Mouse (Mus musculus): ENCODE results near the gene St8sia1. TPM values are rescaled to one million over a fixed set of nuclear protein-coding genes. Genes with fewer than 3 reads are reported as not detected.

St8sia1 gene
- total and polyA plus RNA-seq, 3 experiments: 0.01 TPM; not detected in 2

- Histone ChIP-seq H3K27me3 (ENCODE audit: control insufficient read depth in 1 of 2, insufficient read depth in 2 of 2, low read length in 2 of 2) (no peaks in the 10 kb centered on the region), H3K36me3 (ENCODE audit: control insufficient read depth in 1 of 2, insufficient read depth in 2 of 2, low read length in 2 of 2) (no peaks in the 10 kb centered on the region), H3K9ac (ENCODE audit: control insufficient read depth, low read depth, low read length, poor library complexity, severe bottlenecking) (no peak overlapping the region), H3K27ac (ENCODE audit: control insufficient read depth, low read depth, low read length) (no peak overlapping the region), H3K4me3 (ENCODE audit: control insufficient read depth in 1 of 2, insufficient read depth in 1 of 2, low read depth in 2 of 2, low read length in 2 of 2) (no peak overlapping the region), H3K79me2 (ENCODE audit: control insufficient read depth, insufficient read depth, low read length, poor library complexity) (no peaks in the 10 kb centered on the region), H3K9me3 (replicated peaks; ENCODE audit: insufficient read depth, low read length) (no peaks in the 10 kb centered on the region), H3K4me1 (ENCODE audit: control insufficient read depth in 1 of 2, insufficient read depth in 2 of 2, low read length in 2 of 2) (peaks cover 4 to 11% of the 10 kb centered on the region in 2 experiments)
- TF ChIP-seq ETS1 (IDR thresholded peaks at IDR 0.05; ENCODE audit: low read depth, low read length) (no peak), USF2 (IDR thresholded peaks at IDR 0.05; ENCODE audit: borderline replicate concordance in 1 of 2, insufficient read depth in 1 of 2, low read depth in 1 of 2, low read length in 2 of 2) (no peak), TCF12 (IDR thresholded peaks at IDR 0.05; ENCODE audit: low read depth, low read length) (no peak), MYC (IDR thresholded peaks at IDR 0.05; ENCODE audit: low read depth, low read length) (no peak), UBTF (IDR thresholded peaks at IDR 0.05; ENCODE audit: borderline replicate concordance, insufficient read depth, low read depth, low read length) (no peak), POLR2A (IDR thresholded peaks at IDR 0.05; ENCODE audit: control insufficient read depth in 1 of 2, insufficient read depth in 1 of 2, low read depth in 1 of 2, low read length in 2 of 2, poor library complexity in 1 of 2) (no peak), CTCF (IDR thresholded peaks at IDR 0.05 in 2 of 3, conservative IDR thresholded peaks at IDR 0.05 in 1 of 3; ENCODE audit: control insufficient read depth in 1 of 3, insufficient read depth in 1 of 3, low read depth in 2 of 3, low read length in 3 of 3, poor library complexity in 1 of 3, severe bottlenecking in 1 of 3) (no peak), SIN3A (IDR thresholded peaks at IDR 0.05; ENCODE audit: low read length) (no peak), ZMIZ1 (IDR thresholded peaks at IDR 0.05; ENCODE audit: low read depth, low read length) (no peak), BHLHE40 (IDR thresholded peaks at IDR 0.05; ENCODE audit: borderline replicate concordance, low read depth, low read length) (no peak)
- no peak for DNase-seq (ENCODE audit: low read depth, low spot score)
These were observed 165.4 kb downstream of the St8sia1 start for GRCm38 (mm10) chr6:142798837-142799236.

- no peak overlapping the region for H3K27ac ChIP-seq (ENCODE audit: control insufficient read depth, low read depth, low read length)
- TF ChIP-seq ZMIZ1 (IDR thresholded peaks at IDR 0.05; ENCODE audit: low read depth, low read length) (no peak), TAL1 (IDR thresholded peaks at IDR 0.05; ENCODE audit: low read length) (no peak), UBTF (IDR thresholded peaks at IDR 0.05; ENCODE audit: borderline replicate concordance, insufficient read depth, low read depth, low read length) (no peak), ETS1 (IDR thresholded peaks at IDR 0.05; ENCODE audit: low read depth, low read length) (no peak), E2F4 (IDR thresholded peaks at IDR 0.05; ENCODE audit: borderline replicate concordance, low read depth, low read length) (no peak), MAFK (IDR thresholded peaks at IDR 0.05; ENCODE audit: borderline replicate concordance, low read depth, low read length) (no peak)
These were observed 166.3 kb downstream of the St8sia1 start for GRCm38 (mm10) chr6:142797996-142798395.

More at GRCm38 (mm10) chr6:142797996-142798395, 166.3 kb downstream of the St8sia1 start:
- DNase-seq (ENCODE audit: low read depth, low spot score): no peak
- Histone ChIP-seq H3K79me2 (ENCODE audit: control insufficient read depth, insufficient read depth, low read length, poor library complexity) (no peaks in the 10 kb centered on the region), H3K9ac (ENCODE audit: control insufficient read depth, low read depth, low read length, poor library complexity, severe bottlenecking) (no peak overlapping the region), H3K4me1 (ENCODE audit: control insufficient read depth in 1 of 2, insufficient read depth in 2 of 2, low read length in 2 of 2) (peaks cover 4 to 11% of the 10 kb centered on the region in 2 experiments), H3K4me3 (ENCODE audit: control insufficient read depth in 1 of 2, insufficient read depth in 1 of 2, low read depth in 2 of 2, low read length in 2 of 2) (no peak overlapping the region), H3K36me3 (ENCODE audit: control insufficient read depth in 1 of 2, insufficient read depth in 2 of 2, low read length in 2 of 2) (no peaks in the 10 kb centered on the region), H3K27me3 (ENCODE audit: control insufficient read depth in 1 of 2, insufficient read depth in 2 of 2, low read length in 2 of 2) (no peaks in the 10 kb centered on the region; a peak in 1 of 4 replicates), H3K9me3 (replicated peaks; ENCODE audit: insufficient read depth, low read length) (no peaks in the 10 kb centered on the region)
